In genomic region chr13:34484831-34485230, GRCm38 (mm10) we compare ENCODE assay signal across 16 mouse cellular contexts.
"Had no signal": no experiment of that assay in that cellular context is flagged by ENCODE, and none has a peak within 500 bp of the region (broad histone marks: within the 10 kb centered on the region; RNA-seq: fewer than 3 reads in every experiment).

No protein-coding gene starts in this region.

- H3K4me3 ChIP-seq: neural tube, embryonic 13.5 days; neural tube, embryonic 15.5 days; stomach, embryonic 15.5 days had no signal

- H3K9ac ChIP-seq: neural tube, embryonic 13.5 days; neural tube, embryonic 15.5 days; stomach, embryonic 15.5 days had no signal

- H3K27ac ChIP-seq: neural tube, embryonic 13.5 days; neural tube, embryonic 15.5 days; stomach, embryonic 15.5 days; stomach, postnatal 0 days had no signal

- H3K9me3 ChIP-seq: neural tube, embryonic 13.5 days; neural tube, embryonic 15.5 days; stomach, embryonic 15.5 days had no signal

- H3K36me3 ChIP-seq: neural tube, embryonic 13.5 days; neural tube, embryonic 15.5 days; stomach, embryonic 15.5 days had no signal

- H3K4me1 ChIP-seq: neural tube, embryonic 13.5 days; neural tube, embryonic 15.5 days; stomach, embryonic 15.5 days had no signal

- DNase-seq: retina, postnatal 1 day; right cerebral cortex, adult 18-20 months; right cerebral cortex, postnatal 14 days; right cerebral cortex, postnatal 25 days; right cerebral cortex, postnatal 4 days; spleen, adult 18-20 months; thymus, adult 18-20 months; thymus, adult 2 months; thymus, postnatal 14 days; thymus, postnatal 25 days; thymus, postnatal 36 days; thymus, postnatal 4 days had no signal

- H3K4me2 ChIP-seq: neural tube, embryonic 13.5 days; neural tube, embryonic 15.5 days; stomach, embryonic 15.5 days had no signal

- H3K27me3 ChIP-seq: neural tube, embryonic 13.5 days; neural tube, embryonic 15.5 days; stomach, embryonic 15.5 days had no signal
